Mouse (Mus musculus): ENCODE data around the gene Sulf2.
"Not testable (repeated sequence)": the region's sequence is repeated elsewhere in the genome, so short reads cannot be mapped to it uniquely, and the experiment has no call there.

Gene Sulf2

GRCm38 (mm10) chr2:166086457-166087233 is 68.8 kb downstream of the Sulf2 start:
- DNase-seq (ENCODE audit: low read depth, low spot score) = no peak

GRCm38 (mm10) chr2:166085780-166086179 is 69.7 kb downstream of the Sulf2 start:
- no peak for DNase-seq (ENCODE audit: low read depth, low spot score)

- not testable (repeated sequence) for DNase-seq (ENCODE audit: low read depth, low spot score)
These were observed 70.5 kb downstream of the Sulf2 start for GRCm38 (mm10) chr2:166084964-166085363.

- DNase-seq (ENCODE audit: low read depth, low spot score) = no peak
These were observed 71.4 kb downstream of the Sulf2 start for GRCm38 (mm10) chr2:166084111-166084510.

GRCm38 (mm10) chr2:166083542-166084031 is 71.9 kb downstream of the Sulf2 start:
- DNase-seq (ENCODE audit: low read depth, low spot score) = no peak

GRCm38 (mm10) chr2:166082661-166083060 is 72.8 kb downstream of the Sulf2 start:
- no peak for DNase-seq (ENCODE audit: low read depth, low spot score)

- DNase-seq (ENCODE audit: low read depth, low spot score) = peak; percentile 47
These were observed 73.3 kb downstream of the Sulf2 start for GRCm38 (mm10) chr2:166082193-166082592.

GRCm38 (mm10) chr2:166080967-166081750 is 74.3 kb downstream of the Sulf2 start:
- no peak for DNase-seq (ENCODE audit: low read depth, low spot score)

- peak; percentile 25 for DNase-seq (ENCODE audit: low read depth, low spot score)
These were observed 75.2 kb downstream of the Sulf2 start for GRCm38 (mm10) chr2:166079961-166080885.

- DNase-seq (ENCODE audit: low read depth, low spot score) = no peak
These were observed 76.2 kb downstream of the Sulf2 start for GRCm38 (mm10) chr2:166079231-166079630.

GRCm38 (mm10) chr2:166077371-166077770 is 78.1 kb downstream of the Sulf2 start:
- DNase-seq (ENCODE audit: low read depth, low spot score) = no peak

GRCm38 (mm10) chr2:166074322-166074721 is 81.1 kb downstream of the Sulf2 start:
- DNase-seq (ENCODE audit: low read depth, low spot score) = no peak

- no peak for DNase-seq (ENCODE audit: low read depth, low spot score)
These were observed 82.4 kb downstream of the Sulf2 start for GRCm38 (mm10) chr2:166073082-166073481.

- DNase-seq (ENCODE audit: low read depth, low spot score) = no peak
These were observed 83.6 kb downstream of the Sulf2 start for GRCm38 (mm10) chr2:166071889-166072288.

GRCm38 (mm10) chr2:166071481-166071880 is 84.0 kb downstream of the Sulf2 start:
- no peak for DNase-seq (ENCODE audit: low read depth, low spot score)

- no peak for DNase-seq (ENCODE audit: low read depth, low spot score)
These were observed 85.7 kb downstream of the Sulf2 start for GRCm38 (mm10) chr2:166069738-166070137.

- no peak for DNase-seq (ENCODE audit: low read depth, low spot score)
These were observed 86.3 kb downstream of the Sulf2 start for GRCm38 (mm10) chr2:166069164-166069563.

GRCm38 (mm10) chr2:166068261-166068660 is 87.2 kb downstream of the Sulf2 start:
- no peak for DNase-seq (ENCODE audit: low read depth, low spot score)

GRCm38 (mm10) chr2:166066434-166066833 is 89.0 kb downstream of the Sulf2 start:
- no peak for DNase-seq (ENCODE audit: low read depth, low spot score)

- DNase-seq (ENCODE audit: low read depth, low spot score) = no peak
These were observed 93.0 kb downstream of the Sulf2 start for GRCm38 (mm10) chr2:166062431-166062830.

GRCm38 (mm10) chr2:166062008-166062407 is 93.5 kb downstream of the Sulf2 start:
- no peak for DNase-seq (ENCODE audit: low read depth, low spot score)
